Mouse (Mus musculus): ENCODE measurements around the gene Usp20. TPM values are rescaled to one million over a fixed set of nuclear protein-coding genes. Genes with fewer than 3 reads are reported as not detected.

Usp20 gene
- polyA plus RNA-seq, 1 experiment: not detected

GRCm38 (mm10) chr2:31005453-31005852 lies 23.4 kb downstream of the Usp20 start:
- no peak overlapping the region for H3K27ac ChIP-seq (ENCODE audit: insufficient read depth, low read depth, low read length)
- TF ChIP-seq CTCF (IDR thresholded peaks at IDR 0.05; ENCODE audit: insufficient read depth, low read depth, low read length) (no peak), POLR2A (IDR thresholded peaks at IDR 0.05; ENCODE audit: insufficient read depth, low read depth, low read length) (no peak)
- WGBS: 81% methylated on average over 2 of the region's 2 CpGs
- no peaks in the 10 kb centered on the region for H3K4me1 ChIP-seq (ENCODE audit: control insufficient read depth, insufficient read depth, low read length)
- H3K4me3 ChIP-seq (ENCODE audit: insufficient read depth, low read depth, low read length): no peak overlapping the region

GRCm38 (mm10) chr2:31006434-31006833 lies 24.4 kb downstream of the Usp20 start:
- Histone ChIP-seq H3K27ac (ENCODE audit: insufficient read depth, low read depth, low read length) (no peak overlapping the region), H3K4me1 (ENCODE audit: control insufficient read depth, insufficient read depth, low read length) (no peaks in the 10 kb centered on the region), H3K4me3 (ENCODE audit: insufficient read depth, low read depth, low read length) (no peak overlapping the region)
- TF ChIP-seq CTCF (IDR thresholded peaks at IDR 0.05; ENCODE audit: insufficient read depth, low read depth, low read length): no peak
- TF ChIP-seq POLR2A (IDR thresholded peaks at IDR 0.05; ENCODE audit: insufficient read depth, low read depth, low read length): no peak
- 83% methylated on average over 5 of the region's 5 CpGs for WGBS

GRCm38 (mm10) chr2:31007208-31007607 lies 25.1 kb downstream of the Usp20 start:
- TF ChIP-seq CTCF (IDR thresholded peaks at IDR 0.05; ENCODE audit: insufficient read depth, low read depth, low read length) (no peak), POLR2A (IDR thresholded peaks at IDR 0.05; ENCODE audit: insufficient read depth, low read depth, low read length) (no peak)
- no peak overlapping the region for H3K27ac ChIP-seq (ENCODE audit: insufficient read depth, low read depth, low read length)
- 94% methylated on average over 5 of the region's 5 CpGs for whole genome bisulfite sequencing
- H3K4me3 ChIP-seq (ENCODE audit: insufficient read depth, low read depth, low read length): no peak overlapping the region
- H3K4me1 ChIP-seq (ENCODE audit: control insufficient read depth, insufficient read depth, low read length): no peaks in the 10 kb centered on the region

GRCm38 (mm10) chr2:31013371-31014120 lies 31.5 kb downstream of the Usp20 start:
- no peaks in the 10 kb centered on the region for H3K4me1 ChIP-seq (ENCODE audit: control insufficient read depth, insufficient read depth, low read length)
- H3K4me3 ChIP-seq (ENCODE audit: insufficient read depth, low read depth, low read length): no peak overlapping the region
- TF ChIP-seq CTCF (IDR thresholded peaks at IDR 0.05; ENCODE audit: insufficient read depth, low read depth, low read length) (no peak), POLR2A (IDR thresholded peaks at IDR 0.05; ENCODE audit: insufficient read depth, low read depth, low read length) (no peak)
- WGBS: 77% methylated on average over 14 of the region's 14 CpGs
- H3K27ac ChIP-seq (ENCODE audit: insufficient read depth, low read depth, low read length): no peak overlapping the region

GRCm38 (mm10) chr2:31017625-31018317 lies 35.7 kb downstream of the Usp20 start:
- no peak overlapping the region for H3K4me3 ChIP-seq (ENCODE audit: insufficient read depth, low read depth, low read length)
- 94% methylated on average over 18 of the region's 18 CpGs for WGBS
- TF ChIP-seq POLR2A (IDR thresholded peaks at IDR 0.05; ENCODE audit: insufficient read depth, low read depth, low read length) (no peak), CTCF (IDR thresholded peaks at IDR 0.05; ENCODE audit: insufficient read depth, low read depth, low read length) (no peak)
- no peak overlapping the region for H3K27ac ChIP-seq (ENCODE audit: insufficient read depth, low read depth, low read length)
- no peaks in the 10 kb centered on the region for H3K4me1 ChIP-seq (ENCODE audit: control insufficient read depth, insufficient read depth, low read length)

- no peak overlapping the region for H3K27ac ChIP-seq (ENCODE audit: insufficient read depth, low read depth, low read length)
- H3K4me1 ChIP-seq (ENCODE audit: control insufficient read depth, insufficient read depth, low read length): no peaks in the 10 kb centered on the region
- 87% methylated on average over 8 of the region's 8 CpGs for WGBS
Measured at GRCm38 (mm10) chr2:31018519-31018918, 36.4 kb downstream of the Usp20 start.

GRCm38 (mm10) chr2:31019011-31019410 lies 36.9 kb downstream of the Usp20 start:
- Histone ChIP-seq H3K4me3 (ENCODE audit: insufficient read depth, low read depth, low read length) (no peak overlapping the region), H3K4me1 (ENCODE audit: control insufficient read depth, insufficient read depth, low read length) (no peaks in the 10 kb centered on the region), H3K27ac (ENCODE audit: insufficient read depth, low read depth, low read length) (no peak overlapping the region)
- TF ChIP-seq CTCF (IDR thresholded peaks at IDR 0.05; ENCODE audit: insufficient read depth, low read depth, low read length) (no peak), POLR2A (IDR thresholded peaks at IDR 0.05; ENCODE audit: insufficient read depth, low read depth, low read length) (no peak)
- WGBS: 89% methylated on average over 8 of the region's 8 CpGs

More at GRCm38 (mm10) chr2:31018519-31018918, 36.4 kb downstream of the Usp20 start:
- H3K4me3 ChIP-seq (ENCODE audit: insufficient read depth, low read depth, low read length): no peak overlapping the region
- no peak for TF ChIP-seq POLR2A (IDR thresholded peaks at IDR 0.05; ENCODE audit: insufficient read depth, low read depth, low read length)
- TF ChIP-seq CTCF (IDR thresholded peaks at IDR 0.05; ENCODE audit: insufficient read depth, low read depth, low read length): no peak

GRCm38 (mm10) chr2:31020202-31020601 lies 38.1 kb downstream of the Usp20 start:
- no peak overlapping the region for H3K27ac ChIP-seq (ENCODE audit: insufficient read depth, low read depth, low read length)
- H3K4me1 ChIP-seq (ENCODE audit: control insufficient read depth, insufficient read depth, low read length): no peaks in the 10 kb centered on the region
- 96% methylated on average over 2 of the region's 2 CpGs for WGBS
- no peak overlapping the region for H3K4me3 ChIP-seq (ENCODE audit: insufficient read depth, low read depth, low read length)
- TF ChIP-seq CTCF (IDR thresholded peaks at IDR 0.05; ENCODE audit: insufficient read depth, low read depth, low read length) (no peak), POLR2A (IDR thresholded peaks at IDR 0.05; ENCODE audit: insufficient read depth, low read depth, low read length) (no peak)

GRCm38 (mm10) chr2:31023940-31024339 lies 41.9 kb downstream of the Usp20 start:
- Histone ChIP-seq H3K27ac (ENCODE audit: insufficient read depth, low read depth, low read length) (no peak overlapping the region), H3K4me1 (ENCODE audit: control insufficient read depth, insufficient read depth, low read length) (no peaks in the 10 kb centered on the region)

More at GRCm38 (mm10) chr2:31023940-31024339, 41.9 kb downstream of the Usp20 start:
- H3K4me3 ChIP-seq (ENCODE audit: insufficient read depth, low read depth, low read length): no peak overlapping the region
- no peak for TF ChIP-seq CTCF (IDR thresholded peaks at IDR 0.05; ENCODE audit: insufficient read depth, low read depth, low read length)
- WGBS: 72% methylated on average over 5 of the region's 5 CpGs

Data from olfactory bulb, adult 2 months (tissue).